Mouse (Mus musculus) ES-Bruce4 (cell line): ENCODE measurements at regions not wholly inside any gene's neighbourhood (a gene's known extent, or its start where the extent isn't known, plus 50 kb on each side); places are given as distances from the start of the nearest gene placed in this dataset.

ENCODE experiments used
- CTCF ChIP-seq: IDR thresholded peaks from one replicate; pipeline ENCODE4 v1.8.1; 2011; ENCODE audit warnings: low read depth, low read length
- POLR2A ChIP-seq: IDR thresholded peaks from one replicate; pipeline ENCODE4 v1.8.1; 2011; ENCODE audit warnings: low read length; ENCODE audit not compliant: insufficient read depth

GRCm38 (mm10) chr11:111735446-111735845, 669.5 kb downstream of the Kcnj2 start:
- TF ChIP-seq CTCF (no peak), POLR2A (no peak)
